Mouse (Mus musculus): ENCODE results near the gene Gm20388.

DNA sequence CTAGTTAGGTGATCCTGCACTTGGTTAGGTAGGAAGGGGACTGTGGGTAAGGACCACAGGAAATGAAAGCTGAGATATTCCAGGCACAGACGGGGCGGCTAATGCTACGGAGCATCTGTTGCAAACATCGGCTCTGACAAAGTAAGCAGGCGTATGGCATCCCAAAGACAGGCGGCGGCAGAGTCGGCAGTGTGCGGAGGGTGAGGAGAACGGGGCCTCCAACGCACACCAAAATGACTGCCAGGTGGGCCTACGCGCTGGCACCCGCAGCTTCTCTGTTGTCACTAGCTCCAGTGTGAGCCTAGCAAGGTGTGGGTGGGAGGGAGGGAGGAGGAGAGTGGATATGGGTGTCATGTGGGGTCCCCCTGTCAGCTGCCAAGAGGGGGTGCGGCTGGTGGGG, 2730.8 kb downstream of the Gm20388 start:
- TF ChIP-seq CTCF (IDR thresholded peaks at IDR 0.05; ENCODE audit: borderline replicate concordance, extremely low read depth, insufficient read depth, insufficient read length), result no peak
- TF ChIP-seq POLR2A (IDR thresholded peaks at IDR 0.05; ENCODE audit: borderline replicate concordance, extremely low read depth, insufficient read depth, insufficient read length, poor library complexity, severe bottlenecking), result no peak

All from brain, embryonic 14.5 days (tissue).